Mouse (Mus musculus) olfactory bulb, adult 2 months (tissue): ENCODE results near the gene Slc35f3.

Experiments
- CTCF ChIP-seq: fragments of 200-500 bp; IDR thresholded peaks from 2 replicates; pipeline ENCODE4 v1.5.1; 2012; ENCODE audit warnings: low read depth, mild to moderate bottlenecking, low read length, moderate library complexity; ENCODE audit not compliant: insufficient read depth
- POLR2A ChIP-seq: fragments of 200-500 bp; IDR thresholded peaks from 2 replicates; pipeline ENCODE4 v1.6.1; 2012; ENCODE audit warnings: mild to moderate bottlenecking, low read depth, low read length, moderate library complexity; ENCODE audit not compliant: insufficient read depth

GRCm38 (mm10) chr8:126265186-126265585 is 33.2 kb upstream of the Slc35f3 start:
- TF ChIP-seq POLR2A: no peak
- TF ChIP-seq CTCF: no peak
